Mouse (Mus musculus) cerebellum, adult 18-20 months (tissue): ENCODE measurements around the gene Ftl1-ps1.

ENCODE experiments used
- DNase-seq, 2 experiments: peaks; one replicate each; pipeline ENCODE4 v3.0.0; 2021

Gene Ftl1-ps1

DNA sequence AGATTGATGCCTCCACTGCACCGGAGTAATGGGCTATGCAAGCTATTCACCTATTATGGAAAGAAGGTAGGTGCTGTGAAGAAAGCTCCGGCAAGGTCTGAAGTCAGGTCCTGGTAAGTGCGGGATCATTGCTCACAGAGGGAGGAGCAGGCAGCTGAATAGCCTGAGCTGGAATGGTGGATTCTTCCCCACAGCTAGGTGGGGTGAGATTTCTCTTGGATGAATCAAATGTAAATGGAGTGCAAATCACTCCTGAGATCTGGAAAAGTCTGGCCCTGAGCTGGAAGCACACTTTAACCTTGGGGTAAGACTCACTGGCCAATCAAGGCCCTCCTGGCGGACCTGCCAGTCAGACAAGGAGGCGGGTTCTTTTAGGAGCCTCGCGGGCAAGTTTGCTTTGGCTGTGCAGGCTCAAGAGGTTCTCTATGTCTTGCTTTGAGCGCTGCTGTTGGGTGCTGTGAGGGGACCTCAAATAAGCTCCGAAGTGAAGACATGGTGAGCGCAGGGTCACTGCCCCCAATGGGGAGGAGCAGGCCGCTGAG, at the start of gene Ftl1-ps1:
TSS of gene Ftl1-ps1 (plus strand) at position 397 of the 542 bp plus-strand sequence.
- no peak for DNase-seq

- DNase-seq, result peak in 1 of 2 experiments; percentile 12
These were observed 49.0 kb upstream of the Ftl1-ps1 start for GRCm38 (mm10) chr13:74350435-74350906.

- no peak for DNase-seq
These were observed 43.0 kb upstream of the Ftl1-ps1 start for GRCm38 (mm10) chr13:74356491-74356890.

GRCm38 (mm10) chr13:74362218-74362617, 37.3 kb upstream of the Ftl1-ps1 start:
- DNase-seq, result no peak

DNA sequence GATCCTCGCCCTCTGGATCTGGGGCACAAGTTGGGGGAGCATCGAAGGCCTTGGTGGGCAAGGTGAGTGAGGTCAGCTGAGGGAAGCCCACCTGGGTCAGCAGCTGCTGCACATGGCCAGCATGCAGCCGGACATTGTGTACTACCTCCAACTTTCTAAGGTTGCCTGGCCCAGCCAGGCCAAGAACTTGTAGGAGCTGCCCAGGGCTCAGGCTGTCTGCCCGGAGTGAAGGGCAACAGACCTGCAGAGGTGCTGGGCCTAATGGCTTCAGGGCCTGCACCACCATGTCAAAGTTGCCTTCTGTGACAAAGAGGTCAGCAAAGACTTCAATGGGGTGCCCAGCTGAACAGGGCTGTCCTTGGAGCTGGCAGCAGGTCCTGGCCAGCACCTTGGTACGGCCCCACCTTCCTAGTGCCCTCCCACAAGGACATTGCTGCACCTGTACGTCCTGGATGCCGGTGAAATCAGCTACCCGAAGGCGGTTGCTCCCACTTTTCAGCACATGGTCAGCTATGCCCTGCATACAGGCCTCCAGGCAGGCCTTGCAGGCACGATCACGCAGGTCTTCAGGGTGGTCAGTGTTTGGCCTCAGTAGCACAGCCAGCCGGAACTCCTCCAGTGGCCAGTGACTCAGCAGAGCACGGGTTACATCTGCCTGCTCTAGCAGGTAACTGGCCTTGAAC, 36.2 kb upstream of the Ftl1-ps1 start:
- peak in 1 of 2 experiments; percentile 22 for DNase-seq

DNA sequence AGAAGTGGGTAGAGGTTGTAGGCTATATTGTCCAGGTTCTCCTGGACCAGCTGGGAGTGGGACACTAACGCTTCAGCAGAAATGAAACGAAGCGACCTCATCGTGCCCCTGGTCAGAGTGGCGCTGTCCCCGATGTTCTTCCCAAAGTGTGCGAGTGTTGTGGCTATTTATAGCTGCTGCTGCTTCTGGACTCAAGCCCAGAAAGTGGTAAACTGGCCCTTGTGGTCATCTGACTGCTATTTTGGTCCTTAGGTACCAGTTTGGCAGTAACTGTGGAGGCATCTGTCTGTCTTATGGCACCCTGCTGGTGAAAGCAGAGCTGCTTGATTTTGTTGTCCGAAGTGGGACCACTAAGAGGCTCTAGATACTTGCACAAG, 35.6 kb upstream of the Ftl1-ps1 start, which contains the start of gene Lrrc14b:
TSS of gene Lrrc14b (minus strand) at position 147 of the 377 bp plus-strand sequence.
- peak; percentile 24 to 43 for DNase-seq

- DNase-seq, result no peak
These were observed 17.8 kb upstream of the Ftl1-ps1 start for GRCm38 (mm10) chr13:74381533-74382276.

- no peak for DNase-seq
These were observed 17.2 kb upstream of the Ftl1-ps1 start for GRCm38 (mm10) chr13:74382289-74382688.

GRCm38 (mm10) chr13:74389730-74390129, 9.8 kb upstream of the Ftl1-ps1 start:
- DNase-seq, result no peak

DNA sequence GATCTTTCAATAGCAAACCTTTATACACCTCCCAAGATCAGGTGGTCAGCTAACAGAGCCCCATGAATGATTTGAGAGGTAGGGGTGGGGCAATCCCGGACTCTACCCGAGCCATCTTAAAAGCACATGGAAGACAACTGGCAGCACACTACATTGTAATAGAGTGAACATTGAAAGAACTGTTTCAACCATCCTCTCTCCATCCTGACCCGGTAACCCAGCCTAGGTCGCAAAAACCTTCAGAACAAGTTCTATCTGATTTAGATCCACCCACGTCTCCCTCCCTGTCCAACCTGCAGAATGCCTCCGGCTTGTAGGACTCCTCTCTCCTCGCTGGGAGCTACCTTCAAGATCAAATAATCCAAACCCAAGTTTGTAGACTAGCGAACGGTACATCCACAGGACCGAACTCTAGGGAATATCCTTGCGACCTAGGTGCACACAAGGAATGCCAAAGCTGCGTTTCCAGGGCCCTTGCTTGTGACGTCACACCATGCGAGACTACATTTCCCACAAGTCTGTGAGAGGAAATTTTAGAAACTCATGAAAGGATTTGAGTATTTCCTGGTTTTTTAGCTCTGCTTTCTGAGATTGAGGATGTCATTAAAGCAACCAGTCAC, 9.0 kb upstream of the Ftl1-ps1 start, which contains the start of gene Zfp72:
TSS of gene Zfp72 (minus strand) at position 466 of the 620 bp plus-strand sequence.
- DNase-seq, result peak; percentile 76 to 80

DNA sequence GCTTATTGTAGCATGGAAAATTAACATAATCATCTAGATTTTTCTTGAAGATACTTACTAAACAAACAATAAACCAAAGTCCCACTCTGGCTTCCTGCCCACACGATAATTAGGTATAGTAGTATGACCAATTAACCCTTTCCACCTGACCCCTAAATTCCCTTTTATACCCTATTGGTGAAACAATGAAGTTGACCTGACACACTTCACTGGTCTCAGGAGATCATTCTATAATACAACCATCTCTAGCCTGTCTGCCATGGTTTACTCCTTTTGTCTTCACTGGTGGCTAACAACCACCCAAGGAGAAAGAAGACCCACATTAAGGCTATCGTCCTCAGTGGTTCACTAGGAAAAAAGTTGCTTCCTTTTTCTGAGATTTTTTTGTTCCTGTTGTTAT, 8.3 kb upstream of the Ftl1-ps1 start:
- no peak for DNase-seq

- DNase-seq, result no peak
These were observed 40.4 kb downstream of the Ftl1-ps1 start for GRCm38 (mm10) chr13:74439895-74440294.
